Mouse (Mus musculus) B cell, adult 2 months (primary cell): ENCODE data around the gene Letmd1.

ENCODE experiments used
- DNase-seq, 2 experiments: peaks; one replicate each; pipeline ENCODE4 v3.0.0; 2022

The Letmd1 gene

GRCm38 (mm10) chr15:100508454-100509167 is 39.8 kb downstream of the Letmd1 start:
- DNase-seq: no peak

GRCm38 (mm10) chr15:100510072-100510471 is 41.2 kb downstream of the Letmd1 start:
- no peak for DNase-seq

GRCm38 (mm10) chr15:100513387-100513786 is 44.6 kb downstream of the Letmd1 start:
- DNase-seq: no peak

- DNase-seq: no peak
Measured at GRCm38 (mm10) chr15:100515121-100515520, 46.3 kb downstream of the Letmd1 start.

- DNase-seq: no peak
Measured at GRCm38 (mm10) chr15:100520306-100520705, 51.5 kb downstream of the Letmd1 start.

DNA sequence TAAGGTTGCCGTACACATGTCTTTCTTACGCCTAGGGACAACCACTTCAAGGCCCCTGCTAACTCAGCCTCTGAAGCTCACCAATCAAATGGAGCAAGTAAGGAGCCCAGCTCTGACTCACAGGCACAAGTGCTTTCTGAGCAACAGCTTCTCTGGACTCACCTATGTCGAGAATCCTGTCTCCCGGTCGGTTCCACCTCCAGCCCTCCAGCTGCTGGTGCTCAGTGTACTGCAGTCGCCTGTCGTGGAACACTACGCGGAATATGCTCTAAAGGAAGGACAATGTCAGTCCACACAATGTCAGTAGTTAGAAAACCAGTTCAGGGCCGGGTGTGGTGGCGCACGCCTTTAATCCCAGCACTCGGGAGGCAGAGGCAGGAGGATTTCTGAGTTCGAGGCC is 56.6 kb downstream of the Letmd1 start:
- no peak for DNase-seq

GRCm38 (mm10) chr15:100527900-100528299 is 59.1 kb downstream of the Letmd1 start:
- DNase-seq: no peak
